Mouse (Mus musculus) lung, postnatal 14 days (tissue): Measurements from ENCODE around the gene Arl15.

Experiments
- DNase-seq: peaks from one replicate; pipeline ENCODE4 v3.0.0; 2021

Arl15 gene

GRCm38 (mm10) chr13:113845229-113845628 is 50.9 kb downstream of the Arl15 start:
- no peak for DNase-seq

- DNase-seq: no peak
Measured at GRCm38 (mm10) chr13:113846413-113846812, 52.1 kb downstream of the Arl15 start.

DNA sequence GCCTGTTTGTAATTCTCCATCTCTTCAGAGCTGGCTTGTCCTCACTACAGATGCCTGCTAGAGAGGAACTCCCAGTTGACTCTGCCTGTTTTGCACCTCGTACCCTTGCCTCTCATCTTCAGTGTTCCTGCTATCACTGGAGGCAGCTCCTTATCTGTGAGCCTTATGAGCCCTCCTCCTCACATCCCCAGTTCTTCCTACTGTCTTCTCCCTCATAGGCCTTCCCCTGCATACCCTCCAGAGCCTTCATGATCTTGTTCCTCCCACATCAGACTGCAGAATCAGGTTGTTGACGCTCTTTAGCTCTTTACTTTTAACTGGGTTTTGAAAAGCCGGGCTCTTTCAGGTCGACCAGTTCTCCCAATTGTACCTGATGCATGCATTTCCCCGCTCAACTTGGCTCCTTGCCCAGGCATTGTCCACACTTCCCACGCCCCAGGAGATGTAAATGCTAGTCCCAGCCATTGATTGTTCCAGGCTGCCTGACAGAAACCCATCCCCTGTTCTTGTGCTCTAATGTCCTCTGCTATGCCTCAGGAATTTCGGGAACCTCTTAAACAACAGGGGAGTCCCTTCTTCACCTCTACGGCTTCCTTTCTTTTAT is 56.2 kb downstream of the Arl15 start:
- peak; percentile 73 for DNase-seq

DNA sequence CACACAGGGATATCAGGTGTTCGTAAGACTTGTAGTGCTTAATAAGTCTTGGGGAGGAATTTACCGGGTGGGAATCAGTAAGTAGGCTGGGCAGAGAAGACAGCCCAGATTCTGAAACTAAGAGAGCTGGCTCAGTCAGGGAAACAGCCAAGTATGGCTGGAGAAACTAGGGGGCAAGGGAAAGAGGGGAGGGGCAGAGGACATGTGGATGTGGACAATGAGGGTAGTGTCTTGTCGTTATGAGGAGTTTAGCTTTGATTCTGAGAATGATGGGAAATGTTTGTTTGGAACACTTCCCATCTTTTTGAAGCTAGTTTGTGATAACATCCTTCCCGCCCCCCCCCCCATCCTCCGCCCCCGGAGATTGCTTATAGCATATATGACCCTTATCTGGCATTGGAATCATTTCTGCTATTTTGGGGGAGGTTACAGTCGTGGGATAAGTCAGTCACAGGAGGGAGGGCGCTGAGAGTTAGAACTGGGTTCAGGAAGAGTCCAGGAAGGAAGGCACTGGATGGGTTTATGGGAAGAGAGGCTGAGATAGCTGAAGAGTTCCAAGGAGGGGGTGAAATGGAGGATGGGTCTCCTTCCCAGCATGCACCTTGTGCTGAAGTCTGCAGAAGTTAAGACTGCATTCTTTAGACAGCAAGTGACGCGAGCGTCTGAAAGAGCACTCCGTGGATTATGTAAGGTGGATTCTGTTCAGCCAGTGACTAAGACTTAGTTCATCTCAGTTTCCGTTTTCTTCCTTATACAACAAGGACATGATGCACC is 57.5 kb downstream of the Arl15 start:
- DNase-seq: no peak

GRCm38 (mm10) chr13:113852376-113852666 is 58.0 kb downstream of the Arl15 start:
- no peak for DNase-seq

DNA sequence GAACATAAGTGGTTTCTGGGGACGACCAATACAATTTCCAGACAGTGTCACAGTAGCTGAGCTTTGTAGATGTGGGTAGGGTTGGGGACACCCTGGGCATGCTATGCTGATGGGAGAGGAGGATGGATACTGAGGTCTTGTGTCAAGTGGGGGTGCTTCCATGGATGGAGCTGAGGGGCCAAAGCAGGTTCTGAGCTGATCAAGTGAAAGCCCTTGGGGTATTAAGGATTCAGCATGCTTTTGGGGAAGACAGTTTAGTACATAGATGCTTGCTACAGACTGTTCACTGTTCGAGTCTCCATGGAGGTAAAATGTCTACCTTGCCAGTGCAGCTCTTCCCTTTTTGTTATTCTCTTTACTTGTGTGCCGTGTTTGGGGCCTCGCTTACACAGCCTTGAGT is 59.8 kb downstream of the Arl15 start:
- no peak for DNase-seq

GRCm38 (mm10) chr13:113854551-113855312 is 60.4 kb downstream of the Arl15 start:
- no peak for DNase-seq

DNA sequence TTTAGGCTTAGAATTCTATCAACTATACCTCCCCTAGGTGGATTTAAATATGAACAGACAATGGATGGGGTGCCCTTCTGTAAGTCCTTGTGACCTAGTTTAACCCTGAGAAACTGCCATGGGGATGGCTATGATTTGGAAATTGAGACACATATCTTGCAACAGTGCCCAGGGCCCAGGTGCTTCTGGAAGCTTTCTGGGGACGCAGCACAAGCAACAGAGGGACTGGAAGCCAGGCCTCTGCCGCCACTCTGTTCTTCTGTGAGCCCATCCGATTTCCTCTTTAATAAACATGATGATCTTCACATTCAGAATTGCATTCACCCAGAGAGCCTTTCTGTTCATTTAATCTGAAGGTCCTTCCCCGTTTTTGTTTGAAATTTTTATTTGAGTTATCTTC is 62.6 kb downstream of the Arl15 start:
- DNase-seq: no peak

DNA sequence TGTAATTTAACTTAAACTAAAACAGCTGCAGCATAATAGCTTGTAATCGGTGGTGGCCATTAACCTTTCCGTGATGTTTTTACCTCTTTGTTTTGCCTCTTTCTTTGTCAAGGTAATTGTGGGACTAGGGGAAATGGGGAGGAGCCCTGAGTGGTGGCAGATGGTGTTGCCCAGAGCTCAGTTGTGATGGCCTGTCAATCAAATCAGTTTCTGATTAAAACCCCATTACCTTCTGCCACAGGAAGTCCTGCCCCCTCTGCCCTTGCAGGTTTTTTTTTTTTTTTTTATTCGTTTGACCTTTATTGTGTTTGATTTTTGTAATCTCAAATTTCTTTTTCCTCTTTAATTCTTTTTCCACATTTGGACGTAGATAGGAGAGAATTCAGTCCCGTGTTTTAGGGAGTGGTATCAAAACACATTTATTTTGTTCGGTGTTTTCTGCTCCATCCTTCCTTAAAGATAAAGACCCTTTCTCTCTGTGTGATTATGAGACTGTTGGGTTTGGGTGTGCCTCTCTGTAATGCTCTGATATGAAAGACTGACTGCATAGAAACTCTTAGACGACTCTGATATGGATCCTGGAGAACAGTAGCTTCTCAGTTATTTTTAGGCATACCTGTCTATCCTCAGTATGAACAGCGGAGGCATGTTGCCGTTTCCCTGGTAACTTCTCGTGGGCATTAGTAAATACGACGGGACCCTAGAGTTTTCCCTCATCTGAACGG is 64.5 kb downstream of the Arl15 start:
- DNase-seq: no peak

DNA sequence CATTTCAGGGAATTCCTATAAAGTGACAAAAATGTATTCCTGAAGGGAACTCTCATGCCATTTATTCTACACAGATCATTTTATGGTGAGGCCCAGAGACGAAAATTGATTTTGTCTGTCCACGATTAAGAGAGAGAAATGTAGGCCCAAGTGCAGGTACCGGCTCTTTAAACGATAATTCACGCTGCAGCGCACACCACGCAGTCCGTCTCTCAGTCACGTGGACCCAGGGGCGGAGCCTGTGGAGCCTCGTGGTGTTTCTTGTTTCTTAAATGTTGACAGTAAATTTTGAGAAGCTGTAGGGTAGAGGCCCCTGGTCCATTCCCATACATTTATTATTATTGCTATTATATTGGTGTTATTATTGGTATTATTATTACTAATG is 65.1 kb downstream of the Arl15 start:
- no peak for DNase-seq

DNA sequence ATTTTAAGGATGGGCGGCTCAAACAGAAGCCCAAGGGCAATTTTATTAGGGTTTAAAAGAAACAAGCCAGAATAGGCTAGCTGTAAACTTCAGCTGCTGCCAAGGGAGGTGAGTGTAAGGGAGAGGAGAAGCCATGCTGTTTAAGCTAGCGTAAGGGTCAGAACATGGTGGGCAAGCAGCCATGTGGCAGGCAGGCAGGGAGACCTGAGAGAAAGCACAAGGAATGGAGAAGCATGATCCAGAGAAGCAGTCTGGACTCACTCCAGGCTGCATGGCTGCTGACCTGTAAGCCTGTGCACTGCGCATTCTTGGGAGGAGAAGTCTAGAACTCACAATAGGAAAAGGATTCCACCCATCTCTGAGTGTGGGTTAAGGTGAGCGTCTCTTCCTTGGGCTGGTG is 66.5 kb downstream of the Arl15 start:
- no peak for DNase-seq

GRCm38 (mm10) chr13:113861231-113861630 is 66.9 kb downstream of the Arl15 start:
- no peak for DNase-seq

DNA sequence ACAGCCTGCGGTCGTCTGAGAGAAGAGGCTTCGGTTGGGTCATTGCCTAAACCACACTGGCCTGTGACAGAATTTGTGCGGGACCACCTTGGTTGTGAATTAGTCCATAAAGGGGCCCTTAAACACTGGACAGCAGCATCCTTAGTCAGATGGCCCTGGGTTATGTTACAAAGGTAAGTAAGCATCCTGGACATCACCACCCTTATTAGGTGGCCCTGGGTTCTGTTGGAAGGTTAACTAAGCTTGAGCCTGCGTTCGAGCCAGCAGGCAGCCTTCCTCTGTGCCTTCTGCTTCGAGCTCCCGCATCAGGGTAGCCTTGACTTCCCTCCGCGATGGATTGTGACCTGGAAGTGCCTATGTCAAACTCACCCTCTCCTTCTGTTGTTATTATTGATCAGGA is 68.6 kb downstream of the Arl15 start:
- no peak for DNase-seq

GRCm38 (mm10) chr13:113863688-113864087 is 69.4 kb downstream of the Arl15 start:
- DNase-seq: no peak

DNA sequence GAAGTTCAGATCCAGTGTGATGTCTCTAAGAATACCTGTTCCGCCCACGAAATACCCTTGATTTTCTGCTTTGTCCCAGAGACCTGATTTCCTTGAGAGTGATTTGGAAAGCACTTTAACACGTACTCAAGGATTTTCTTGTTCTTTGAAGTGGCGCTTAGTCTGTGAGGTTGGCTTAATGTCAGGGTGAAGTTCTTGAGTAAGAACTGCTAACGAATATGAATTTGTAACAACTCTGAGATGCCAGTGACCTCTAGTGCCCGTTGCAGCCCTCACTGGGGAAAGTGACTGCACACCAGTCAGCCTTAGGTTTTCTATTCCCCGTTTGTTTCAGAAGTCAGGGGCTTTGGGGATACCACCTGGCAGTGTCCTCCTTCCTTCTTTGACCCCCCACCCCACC is 70.0 kb downstream of the Arl15 start:
- peak; percentile 51 for DNase-seq

DNA sequence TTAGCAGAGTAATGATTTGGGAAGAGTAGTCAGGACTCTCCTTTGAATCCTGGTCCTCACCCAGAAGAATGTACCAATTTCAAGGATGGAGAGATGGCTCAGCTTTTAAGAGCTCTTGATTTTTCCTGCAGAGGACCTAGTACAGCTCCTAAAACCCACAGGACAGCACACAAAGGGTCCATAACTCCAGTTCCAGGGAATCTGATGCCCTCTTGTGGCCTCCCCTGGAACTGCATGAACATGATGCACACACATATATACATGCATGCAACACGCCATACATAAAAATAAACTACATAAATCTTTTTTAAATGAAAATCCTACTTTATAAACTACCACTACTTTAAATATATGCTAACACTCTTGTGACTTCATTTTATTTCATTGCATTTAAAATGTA is 70.6 kb downstream of the Arl15 start:
- DNase-seq: peak; percentile 82

- no peak for DNase-seq
Measured at GRCm38 (mm10) chr13:113865378-113865777, 71.1 kb downstream of the Arl15 start.

DNA sequence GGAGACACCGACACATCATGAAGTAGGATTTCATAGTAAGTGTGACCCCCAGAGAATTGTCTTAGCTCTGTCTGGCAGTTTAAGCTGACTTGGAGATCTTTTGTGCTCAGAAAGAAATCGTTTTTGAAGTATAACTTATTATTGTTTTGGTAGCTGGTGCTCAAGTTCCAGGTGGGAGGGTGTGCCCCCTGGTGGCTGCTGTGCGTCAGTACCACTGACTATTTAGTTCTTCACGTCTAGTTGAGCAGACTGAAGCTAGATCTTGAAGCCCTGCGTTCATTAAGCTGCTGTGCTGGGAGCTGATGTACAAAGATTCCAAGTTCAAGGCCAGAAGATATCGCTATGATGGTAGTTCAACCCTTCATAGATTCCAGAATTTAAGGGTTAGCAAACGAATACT is 71.5 kb downstream of the Arl15 start:
- DNase-seq: peak; percentile 69

- DNase-seq: no peak
Measured at GRCm38 (mm10) chr13:113867736-113868135, 73.4 kb downstream of the Arl15 start.

- DNase-seq: peak; percentile 74
Measured at GRCm38 (mm10) chr13:113869212-113870205, 75.2 kb downstream of the Arl15 start.

- no peak for DNase-seq
Measured at GRCm38 (mm10) chr13:113870403-113870802, 76.1 kb downstream of the Arl15 start.

GRCm38 (mm10) chr13:113871853-113872252 is 77.5 kb downstream of the Arl15 start:
- peak; percentile 71 for DNase-seq
